Mouse (Mus musculus): ENCODE results near the gene Snrk.
A peak's percentile ranks its signal among the peaks of the same experiment; 100 is the strongest.
"Not testable (repeated sequence)": the region's sequence is repeated elsewhere in the genome, so short reads cannot be mapped to it uniquely, and the experiment has no call there.

The Snrk gene

GRCm38 (mm10) chr9:122146124-122146870 is 29.2 kb downstream of the Snrk start:
- no peak for DNase-seq

GRCm38 (mm10) chr9:122148356-122148755 is 31.3 kb downstream of the Snrk start:
- DNase-seq = no peak

GRCm38 (mm10) chr9:122149997-122150826 is 33.1 kb downstream of the Snrk start:
- no peak for DNase-seq

- DNase-seq = no peak
Observed at GRCm38 (mm10) chr9:122152063-122152462, 35.0 kb downstream of the Snrk start.

GRCm38 (mm10) chr9:122152501-122152900 is 35.4 kb downstream of the Snrk start:
- no peak for DNase-seq

- no peak for DNase-seq
Observed at GRCm38 (mm10) chr9:122153436-122153835, 36.4 kb downstream of the Snrk start.

- DNase-seq = no peak
Observed at GRCm38 (mm10) chr9:122155193-122155592, 38.1 kb downstream of the Snrk start.

- no peak for DNase-seq
Observed at GRCm38 (mm10) chr9:122156389-122157078, 39.5 kb downstream of the Snrk start.

- DNase-seq = no peak
Observed at GRCm38 (mm10) chr9:122157079-122157441, 40.0 kb downstream of the Snrk start.

- DNase-seq = no peak
Observed at GRCm38 (mm10) chr9:122164535-122164934, 47.5 kb downstream of the Snrk start.

- not testable (repeated sequence) for DNase-seq
Observed at GRCm38 (mm10) chr9:122167719-122168118, 50.7 kb downstream of the Snrk start.

- peak; percentile 80 to 87 for DNase-seq
Observed at GRCm38 (mm10) chr9:122169901-122170300, 52.8 kb downstream of the Snrk start.

GRCm38 (mm10) chr9:122172612-122173186 is 55.6 kb downstream of the Snrk start:
- DNase-seq = no peak

- peak; percentile 78 to 79 for DNase-seq
Observed at GRCm38 (mm10) chr9:122173405-122174233, 56.6 kb downstream of the Snrk start.

GRCm38 (mm10) chr9:122174723-122175122 is 57.7 kb downstream of the Snrk start:
- DNase-seq = peak in 1 of 2 experiments; percentile 38

GRCm38 (mm10) chr9:122177256-122178220 is 60.5 kb downstream of the Snrk start:
- DNase-seq = no peak

GRCm38 (mm10) chr9:122178427-122178826 is 61.4 kb downstream of the Snrk start:
- no peak for DNase-seq

- DNase-seq = no peak
Observed at GRCm38 (mm10) chr9:122180105-122180504, 63.0 kb downstream of the Snrk start.

GRCm38 (mm10) chr9:122183074-122183473 is 66.0 kb downstream of the Snrk start:
- no peak for DNase-seq

- DNase-seq = no peak
Observed at GRCm38 (mm10) chr9:122184329-122184728, 67.3 kb downstream of the Snrk start.

- DNase-seq = peak; percentile 74 to 81
Observed at GRCm38 (mm10) chr9:122185061-122185460, 68.0 kb downstream of the Snrk start.
